Mouse (Mus musculus): ENCODE measurements around the gene Dnah2. TPM values are rescaled to one million over a fixed set of nuclear protein-coding genes. Genes with fewer than 3 reads are reported as not detected.

The Dnah2 gene
- polyA plus RNA-seq, 1 experiment: 1.4 TPM

DNA sequence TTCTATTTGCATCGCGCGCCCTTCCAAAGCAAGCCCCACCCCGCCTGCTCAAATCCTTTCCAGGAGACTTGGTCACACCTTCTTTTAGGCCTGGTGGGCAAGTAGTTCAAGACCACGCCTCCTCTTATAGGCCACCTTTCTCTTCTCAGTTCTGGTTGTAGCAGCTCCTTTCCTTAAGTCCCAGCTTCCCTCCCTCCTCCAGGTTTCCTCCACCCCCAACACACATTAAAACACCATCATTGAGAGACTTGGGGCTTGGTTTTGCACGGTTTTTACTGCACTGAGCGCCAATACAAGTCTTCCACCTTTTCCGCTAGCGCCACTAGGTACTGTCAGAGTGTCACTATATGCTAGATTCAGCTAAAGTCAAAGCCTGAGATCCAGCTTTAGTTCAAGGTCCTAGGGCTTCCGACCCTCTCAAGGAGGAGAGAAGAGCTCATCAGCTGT is 128.3 kb downstream of the Dnah2 start:
- WGBS: 31% methylated on average over 10 of the region's 10 CpGs
- TF ChIP-seq POLR2A (IDR thresholded peaks at IDR 0.05; ENCODE audit: borderline replicate concordance, control insufficient read depth, low read depth, low read length) (no peak), CTCF (IDR thresholded peaks at IDR 0.05; ENCODE audit: control insufficient read depth, insufficient read depth, low read length) (no peak)
- H3K4me3 ChIP-seq (replicated peaks; ENCODE audit: control insufficient read depth, low read depth, low read length): no peak overlapping the region
- H3K27ac ChIP-seq (ENCODE audit: control insufficient read depth, insufficient read depth, low read depth, low read length, poor library complexity): no peak overlapping the region
- H3K4me1 ChIP-seq (ENCODE audit: control insufficient read depth, insufficient read depth, low read length): peaks cover 2% of the 10 kb centered on the region; the same call in 1 of the 2 replicates

DNA sequence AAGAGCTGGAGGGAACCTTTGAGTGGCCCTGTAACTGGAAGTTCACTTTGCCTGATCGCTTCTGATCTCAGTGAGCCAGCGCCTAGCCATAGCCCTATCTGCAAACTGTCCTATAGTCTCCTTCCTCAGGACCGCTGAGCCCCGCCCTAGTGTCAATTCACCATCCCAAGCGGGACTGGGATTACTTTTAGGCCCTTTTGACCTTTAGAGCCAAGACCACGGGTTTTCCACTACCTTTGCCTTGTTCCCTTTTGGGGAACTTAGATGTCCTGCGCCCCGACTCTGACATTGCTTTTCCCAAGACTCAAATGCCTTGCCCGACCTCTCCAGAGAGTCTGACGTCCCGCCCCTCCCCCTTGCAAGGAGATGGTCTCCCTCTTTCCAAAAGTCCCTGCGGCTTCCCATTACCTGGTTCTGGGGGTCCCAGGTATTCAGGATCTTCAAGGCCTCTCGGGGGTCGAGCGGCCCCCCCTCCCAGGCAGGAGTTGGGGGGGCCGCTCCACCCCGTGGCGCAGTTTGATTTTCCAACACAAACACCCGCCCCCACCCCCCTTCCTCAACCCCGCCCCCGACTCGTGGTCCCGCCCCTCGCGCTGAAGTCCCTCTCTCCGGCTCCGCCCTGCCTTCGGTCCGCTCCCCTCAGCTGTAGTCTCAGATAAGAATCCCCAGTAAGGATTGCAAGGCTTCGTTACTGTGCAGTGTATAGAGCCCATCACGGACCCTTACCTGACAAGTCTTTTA is 128.9 kb downstream of the Dnah2 start:
- no peak overlapping the region for H3K27ac ChIP-seq (ENCODE audit: control insufficient read depth, insufficient read depth, low read depth, low read length, poor library complexity)
- H3K4me1 ChIP-seq (ENCODE audit: control insufficient read depth, insufficient read depth, low read length): peaks cover 2% of the 10 kb centered on the region; the same call in 1 of the 2 replicates
- under 1% methylated on average over 31 of the region's 31 CpGs for WGBS
- peak overlapping the region; percentile 27 for H3K4me3 ChIP-seq (replicated peaks; ENCODE audit: control insufficient read depth, low read depth, low read length)
- TF ChIP-seq CTCF (IDR thresholded peaks at IDR 0.05; ENCODE audit: control insufficient read depth, insufficient read depth, low read length): no peak
- TF ChIP-seq POLR2A (IDR thresholded peaks at IDR 0.05; ENCODE audit: borderline replicate concordance, control insufficient read depth, low read depth, low read length): no peak

DNA sequence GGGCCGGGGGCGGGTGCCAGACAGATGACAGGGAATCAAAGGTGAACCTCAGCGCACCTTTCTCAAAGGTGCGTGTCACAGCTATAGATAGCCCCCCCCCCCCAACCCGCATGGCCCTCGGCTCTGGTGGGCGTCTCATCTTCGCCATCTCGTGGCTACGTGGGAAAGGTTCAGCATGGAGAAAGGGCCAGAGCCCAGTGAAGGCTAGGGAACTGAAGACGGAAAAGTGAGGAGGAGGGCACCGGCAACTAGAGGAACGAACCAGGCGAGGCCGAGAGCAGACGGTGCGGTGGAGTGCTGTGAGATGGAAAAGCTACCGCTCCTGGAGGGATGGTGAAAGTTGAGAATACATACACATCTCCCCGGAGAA is 129.5 kb downstream of the Dnah2 start:
- WGBS: under 1% methylated on average over 19 of the region's 19 CpGs
- TF ChIP-seq POLR2A (IDR thresholded peaks at IDR 0.05; ENCODE audit: borderline replicate concordance, control insufficient read depth, low read depth, low read length) (no peak), CTCF (IDR thresholded peaks at IDR 0.05; ENCODE audit: control insufficient read depth, insufficient read depth, low read length) (no peak)
- Histone ChIP-seq H3K4me1 (ENCODE audit: control insufficient read depth, insufficient read depth, low read length) (peaks cover 2% of the 10 kb centered on the region; the same call in 1 of the 2 replicates), H3K27ac (ENCODE audit: control insufficient read depth, insufficient read depth, low read depth, low read length, poor library complexity) (0 out of 2 replicates have a peak overlapping the region, but pooled peaks have one; percentile 1), H3K4me3 (replicated peaks; ENCODE audit: control insufficient read depth, low read depth, low read length) (peak overlapping the region; percentile 27)

DNA sequence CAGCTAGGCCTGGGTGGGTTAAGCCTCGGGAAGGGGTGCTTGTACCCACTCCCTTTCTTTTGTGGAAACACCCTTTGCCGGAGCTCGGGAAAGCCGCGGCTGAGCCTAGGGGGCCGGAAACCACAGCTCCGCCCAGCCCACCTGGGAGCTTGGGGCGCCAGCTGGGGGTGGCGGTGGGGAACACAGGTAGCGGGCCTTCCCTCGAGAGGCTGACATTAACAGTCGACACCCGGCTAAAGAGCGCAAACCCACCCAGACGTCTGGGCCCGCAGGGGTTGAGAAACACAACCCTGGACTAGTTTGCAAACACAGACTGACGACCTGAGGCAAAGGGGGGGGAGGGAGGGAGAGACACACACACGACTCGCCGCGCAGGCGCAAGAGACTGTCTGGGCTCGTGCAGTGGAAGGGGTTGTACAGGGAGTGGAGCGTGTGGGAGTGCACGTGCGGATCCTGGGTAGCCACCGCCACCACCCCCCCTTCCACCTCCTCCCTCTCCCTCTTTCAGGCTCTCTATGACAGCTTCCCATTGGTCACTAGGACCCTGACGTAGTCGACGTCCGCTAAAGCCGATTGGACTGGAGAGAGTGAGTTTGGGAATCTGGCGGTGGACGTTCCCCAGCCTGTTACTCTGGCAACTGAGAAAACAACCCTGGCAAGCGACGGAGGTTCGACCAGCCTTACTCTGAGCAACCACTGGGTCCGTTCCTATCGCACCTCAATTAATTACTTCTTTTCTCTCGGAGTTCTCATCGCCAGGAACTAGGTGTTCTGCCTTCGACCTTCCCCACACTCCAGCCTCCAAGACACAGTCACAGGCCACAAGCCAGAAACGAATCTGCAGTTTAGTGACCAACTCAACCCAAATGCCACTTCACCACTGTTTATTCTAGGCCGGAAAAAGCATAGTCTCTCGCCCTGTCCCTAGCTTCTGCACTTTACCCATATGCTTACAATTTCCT is 130.1 kb downstream of the Dnah2 start:
- TF ChIP-seq CTCF (IDR thresholded peaks at IDR 0.05; ENCODE audit: control insufficient read depth, insufficient read depth, low read length) (no peak), POLR2A (IDR thresholded peaks at IDR 0.05; ENCODE audit: borderline replicate concordance, control insufficient read depth, low read depth, low read length) (no peak)
- Histone ChIP-seq H3K4me3 (replicated peaks; ENCODE audit: control insufficient read depth, low read depth, low read length) (peak overlapping the region; percentile 38), H3K27ac (ENCODE audit: control insufficient read depth, insufficient read depth, low read depth, low read length, poor library complexity) (peak overlapping the region; percentile 42), H3K4me1 (ENCODE audit: control insufficient read depth, insufficient read depth, low read length) (peaks cover 2% of the 10 kb centered on the region; the same call in 1 of the 2 replicates)
- under 1% methylated on average over 45 of the region's 45 CpGs for WGBS

DNA sequence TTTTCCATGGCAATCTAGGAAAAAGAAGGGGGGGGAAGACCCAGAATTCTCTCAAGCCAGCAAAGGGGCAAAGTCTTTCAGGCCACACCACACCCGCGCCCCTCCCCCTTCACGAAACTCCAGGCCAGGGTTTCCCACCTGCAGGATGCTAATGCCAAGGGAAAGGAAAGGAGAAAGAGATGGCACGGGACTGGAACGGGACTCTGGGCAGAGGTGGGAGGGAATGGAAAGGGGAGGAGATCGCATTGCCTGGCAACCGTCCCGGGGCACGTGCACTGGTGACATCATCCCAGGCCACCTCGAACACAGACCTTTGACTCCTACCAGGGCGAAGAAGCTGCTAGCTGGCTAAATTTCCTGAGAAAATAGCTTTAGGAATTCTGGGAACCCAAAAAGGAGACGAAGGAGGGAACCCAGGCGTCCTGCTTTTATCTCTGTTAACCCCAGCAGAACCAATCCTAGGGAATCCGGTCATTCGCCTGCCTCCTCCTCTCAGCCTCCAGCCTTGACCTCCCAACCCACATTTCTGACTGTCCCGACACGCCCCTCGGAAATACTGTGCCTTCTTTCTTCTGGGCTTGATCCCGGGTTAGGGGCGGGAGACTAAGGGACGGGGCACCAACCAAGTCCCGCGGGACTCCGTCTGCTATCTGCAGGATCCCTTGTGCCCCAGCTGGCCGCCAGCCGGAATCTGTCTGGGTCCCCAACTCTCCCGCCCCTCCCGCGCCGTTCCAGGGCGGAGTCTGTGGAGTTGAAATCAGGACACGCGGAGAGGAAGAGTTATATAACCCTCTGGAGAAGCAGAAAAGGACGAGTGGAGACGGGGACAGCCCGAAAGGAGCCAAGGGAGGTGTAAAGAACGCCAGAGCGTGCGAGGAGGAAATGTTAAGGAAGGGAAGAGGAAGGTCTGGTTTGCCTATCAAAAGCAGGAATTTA is 131.2 kb downstream of the Dnah2 start:
- Histone ChIP-seq H3K4me3 (replicated peaks; ENCODE audit: control insufficient read depth, low read depth, low read length) (peak overlapping the region; percentile 38), H3K4me1 (ENCODE audit: control insufficient read depth, insufficient read depth, low read length) (peaks cover 3% of the 10 kb centered on the region; the same call in 1 of the 2 replicates), H3K27ac (ENCODE audit: control insufficient read depth, insufficient read depth, low read depth, low read length, poor library complexity) (peak overlapping the region; percentile 42)
- WGBS: under 1% methylated on average over 39 of the region's 39 CpGs
- TF ChIP-seq POLR2A (IDR thresholded peaks at IDR 0.05; ENCODE audit: borderline replicate concordance, control insufficient read depth, low read depth, low read length) (no peak), CTCF (IDR thresholded peaks at IDR 0.05; ENCODE audit: control insufficient read depth, insufficient read depth, low read length) (no peak)

DNA sequence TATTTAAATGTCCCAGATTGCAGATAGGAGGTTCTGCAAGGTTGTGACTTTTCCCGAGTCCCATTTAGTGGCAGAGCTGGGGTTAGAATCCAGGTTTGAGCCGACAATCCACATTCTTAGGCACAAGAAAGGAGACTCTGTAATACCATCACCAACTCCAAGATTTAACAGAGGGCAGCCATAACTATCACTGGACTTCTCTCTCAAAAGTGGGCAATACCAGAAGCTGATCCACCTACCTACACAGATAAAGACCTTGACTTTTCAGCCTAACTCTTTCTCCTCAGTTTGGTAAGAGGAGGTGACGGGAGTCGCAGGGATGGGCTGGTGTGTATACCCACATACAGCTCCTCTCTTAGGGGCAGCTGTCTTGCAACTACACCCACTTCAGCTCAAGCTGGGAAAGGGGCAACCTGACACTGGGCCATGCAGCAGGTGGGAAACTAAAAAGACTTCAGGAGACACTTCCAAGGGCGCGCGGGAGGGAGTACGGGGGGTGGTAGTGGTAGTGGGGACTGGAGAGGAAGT is 131.9 kb downstream of the Dnah2 start:
- 32% methylated on average over 8 of the region's 8 CpGs for WGBS
- H3K27ac ChIP-seq (ENCODE audit: control insufficient read depth, insufficient read depth, low read depth, low read length, poor library complexity): no peak overlapping the region
- TF ChIP-seq POLR2A (IDR thresholded peaks at IDR 0.05; ENCODE audit: borderline replicate concordance, control insufficient read depth, low read depth, low read length) (no peak), CTCF (IDR thresholded peaks at IDR 0.05; ENCODE audit: control insufficient read depth, insufficient read depth, low read length) (no peak)

DNA sequence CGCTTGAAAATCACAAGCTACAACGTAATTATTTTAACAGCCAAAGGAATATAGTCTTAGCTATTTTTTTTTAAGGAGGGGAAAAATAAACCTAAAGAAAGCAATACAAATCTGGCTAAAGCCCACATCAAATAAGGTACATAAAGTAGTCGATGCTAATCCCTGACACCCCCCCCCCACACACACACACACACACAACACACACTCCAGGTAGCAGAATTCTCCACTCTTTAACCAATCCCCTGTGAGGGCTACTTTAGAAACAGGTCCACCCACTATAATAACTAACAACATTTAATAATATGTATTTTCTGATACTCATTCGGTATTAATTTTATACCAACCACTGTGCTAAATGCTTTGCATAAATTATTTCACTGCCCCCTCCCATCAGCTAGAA is 132.4 kb downstream of the Dnah2 start:
- Histone ChIP-seq H3K4me3 (replicated peaks; ENCODE audit: control insufficient read depth, low read depth, low read length) (no peak overlapping the region), H3K4me1 (ENCODE audit: control insufficient read depth, insufficient read depth, low read length) (peaks cover 7% of the 10 kb centered on the region; the same call in 1 of the 2 replicates), H3K27ac (ENCODE audit: control insufficient read depth, insufficient read depth, low read depth, low read length, poor library complexity) (no peak overlapping the region)
- TF ChIP-seq CTCF (IDR thresholded peaks at IDR 0.05; ENCODE audit: control insufficient read depth, insufficient read depth, low read length): no peak
- TF ChIP-seq POLR2A (IDR thresholded peaks at IDR 0.05; ENCODE audit: borderline replicate concordance, control insufficient read depth, low read depth, low read length): no peak
- 1% methylated on average over 4 of the region's 4 CpGs for WGBS

More for the DNA sequence above, 131.9 kb downstream of the Dnah2 start:
- no peak overlapping the region for H3K4me3 ChIP-seq (replicated peaks; ENCODE audit: control insufficient read depth, low read depth, low read length)
- peaks cover 4% of the 10 kb centered on the region; the same call in 1 of the 2 replicates for H3K4me1 ChIP-seq (ENCODE audit: control insufficient read depth, insufficient read depth, low read length)
